Mouse (Mus musculus): ENCODE measurements around the gene Smoc2.

- TF ChIP-seq CTCF (IDR thresholded peaks at IDR 0.05; ENCODE audit: extremely low read depth, insufficient read depth, insufficient read length, insufficient replicate concordance) (no peak), POLR2A (IDR thresholded peaks at IDR 0.05; ENCODE audit: low read depth, low read length) (no peak)
Measured at GRCm38 (mm10) chr17:14379518-14379917, 100.2 kb downstream of the Smoc2 start.

Data from spleen, adult 2 months (tissue).